Mouse (Mus musculus) frontal cortex, postnatal 36 days (tissue): ENCODE results near the gene Myh9.

Experiments
- DNase-seq, 2 experiments: peaks; one replicate each; pipeline ENCODE4 v3.0.0; 2022; ENCODE audit warnings: low spot score in 2 of 2

Gene Myh9

DNA sequence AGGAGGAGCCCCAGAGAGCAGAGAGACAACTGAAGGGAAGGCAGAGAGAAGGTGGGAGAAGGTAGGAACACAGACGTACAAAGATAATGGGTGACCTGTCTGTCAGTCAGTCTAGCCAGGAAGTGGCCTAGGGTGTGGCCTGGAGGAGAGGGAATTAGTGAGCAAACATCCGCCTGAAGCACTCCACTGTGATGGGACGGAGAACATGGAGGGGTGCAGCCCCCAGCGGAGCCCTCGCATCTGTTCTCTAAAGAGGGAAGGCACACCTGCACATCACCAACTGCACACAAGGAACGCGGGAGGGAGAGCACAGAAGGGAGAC, 34.8 kb downstream of the Myh9 start:
- DNase-seq = no peak

DNA sequence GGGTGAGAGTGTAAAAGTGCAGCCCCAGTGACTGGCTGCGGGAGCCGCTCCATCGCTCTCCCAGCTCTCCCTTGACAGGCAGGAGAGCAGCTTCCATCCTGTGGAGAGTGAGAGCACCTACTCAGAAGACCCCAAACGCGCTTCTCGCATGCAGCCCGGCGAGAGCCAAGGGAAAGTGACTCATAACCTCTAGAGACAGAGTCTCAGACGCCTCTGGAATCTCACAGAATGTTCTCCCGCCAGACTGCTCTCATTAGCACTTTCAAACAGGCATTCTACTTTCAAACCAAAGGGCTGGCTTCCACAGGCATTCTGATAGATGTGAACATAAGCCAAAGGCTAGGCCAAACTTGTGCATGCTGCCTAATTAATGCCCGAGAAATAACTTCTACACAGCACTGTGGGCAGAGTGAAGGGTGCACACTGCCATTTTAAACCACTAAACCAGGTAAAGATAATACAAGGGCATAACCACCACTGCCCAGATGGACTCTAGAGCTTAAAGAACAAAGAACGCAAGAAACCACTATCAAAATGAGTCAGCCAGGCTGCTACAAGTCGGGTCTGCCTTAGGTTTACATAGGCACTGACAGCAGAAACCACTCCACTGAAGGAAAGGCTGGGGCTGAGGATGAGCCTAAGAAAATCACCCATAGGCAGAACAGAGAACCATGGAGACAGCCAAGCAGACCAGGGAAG, 35.3 kb downstream of the Myh9 start:
- no peak for DNase-seq

DNA sequence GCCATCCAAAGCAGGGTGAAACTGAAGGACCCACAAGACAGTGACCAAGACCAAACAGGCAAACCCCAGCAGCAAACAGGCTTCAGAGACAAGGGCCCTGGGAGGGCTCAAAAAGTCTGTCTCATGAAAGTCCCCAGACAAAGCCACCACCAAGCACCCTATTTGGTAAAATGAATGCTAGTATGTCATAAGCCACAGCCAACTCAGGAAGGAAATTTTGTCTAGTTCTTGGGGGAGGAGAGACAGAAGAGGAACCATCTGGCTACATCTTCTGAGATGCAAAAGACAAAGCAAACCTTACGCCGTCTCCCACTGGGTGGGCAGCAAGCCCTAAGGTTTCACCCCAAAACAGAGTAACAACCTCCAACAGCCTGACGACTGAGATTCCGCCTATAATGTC, 36.3 kb downstream of the Myh9 start:
- no peak for DNase-seq

DNA sequence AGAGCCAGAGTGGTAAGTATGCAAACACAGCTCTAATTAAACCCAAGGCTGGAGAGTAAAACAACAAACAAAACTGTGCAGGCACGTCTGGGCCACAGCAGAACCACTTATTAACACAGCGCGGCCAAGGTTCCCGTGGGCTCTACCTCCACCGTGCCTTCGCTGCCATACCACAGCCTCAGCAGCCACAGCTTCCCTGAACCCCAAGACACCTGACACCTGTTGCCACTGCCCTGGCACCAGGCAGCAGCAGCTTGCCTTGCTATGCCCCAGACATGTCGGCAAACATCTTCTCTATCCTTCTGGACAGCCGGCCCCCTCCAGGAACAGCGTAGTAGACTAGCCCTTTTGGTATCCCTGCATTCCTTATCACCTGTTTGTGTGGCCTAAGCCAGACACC, 37.0 kb downstream of the Myh9 start:
- no peak for DNase-seq

DNA sequence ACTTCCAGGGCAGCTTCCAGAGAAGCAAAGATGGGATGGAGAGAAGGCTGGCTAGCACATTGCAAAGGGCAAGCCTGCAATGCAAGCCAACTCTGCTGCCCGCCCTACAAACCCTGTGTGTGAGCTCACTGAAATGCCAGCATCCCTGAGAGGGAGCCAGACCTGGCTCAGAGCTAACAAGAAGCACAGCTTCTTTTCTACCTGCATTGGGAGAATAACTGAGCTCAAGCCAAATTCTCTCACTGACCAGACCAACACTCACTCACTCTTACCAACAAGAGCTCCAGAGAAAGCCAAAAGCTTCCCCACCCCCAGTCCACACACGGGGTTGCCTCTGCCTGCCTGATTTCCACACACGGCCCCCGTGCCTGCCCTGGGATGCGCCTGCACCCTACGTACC, 37.5 kb downstream of the Myh9 start:
- DNase-seq = no peak

DNA sequence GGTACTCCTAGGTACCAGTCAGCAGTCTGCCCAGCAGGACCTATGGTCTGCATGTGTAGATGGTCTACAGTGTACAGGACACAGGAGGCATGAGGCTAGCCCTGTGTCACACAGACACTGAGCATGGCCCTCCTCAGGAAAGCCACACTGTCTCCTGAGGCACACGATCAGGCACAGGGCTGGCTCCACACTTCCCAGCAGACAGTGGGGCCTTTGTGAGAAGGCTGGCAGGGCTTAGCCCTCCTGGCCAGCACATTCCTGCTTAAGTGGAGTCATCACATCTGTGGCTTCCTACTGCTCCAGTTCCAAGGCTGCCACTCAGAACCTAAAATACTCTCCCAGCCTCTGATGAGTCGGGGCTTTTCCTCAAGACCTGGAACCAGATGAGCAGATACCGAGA, 38.2 kb downstream of the Myh9 start:
- no peak for DNase-seq

DNA sequence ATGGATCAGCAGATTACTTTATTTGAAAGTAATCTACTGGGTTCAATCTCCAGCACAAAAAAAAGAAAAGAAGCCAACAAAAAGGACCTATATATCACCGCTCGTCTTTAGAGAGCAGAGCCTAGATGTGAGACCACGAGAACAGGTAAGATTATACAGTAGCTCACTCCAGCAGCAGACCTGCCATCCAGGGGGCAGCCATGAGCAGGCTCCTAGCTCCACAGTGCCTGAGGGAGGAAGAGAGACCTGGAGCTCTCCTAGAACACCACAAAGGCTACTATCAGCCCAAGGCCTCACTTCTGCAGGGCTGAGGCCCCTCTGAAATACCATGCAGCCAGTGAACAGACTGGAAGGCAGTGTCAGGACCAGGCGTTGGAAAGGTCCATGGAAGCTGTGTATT, 39.0 kb downstream of the Myh9 start:
- no peak for DNase-seq

DNA sequence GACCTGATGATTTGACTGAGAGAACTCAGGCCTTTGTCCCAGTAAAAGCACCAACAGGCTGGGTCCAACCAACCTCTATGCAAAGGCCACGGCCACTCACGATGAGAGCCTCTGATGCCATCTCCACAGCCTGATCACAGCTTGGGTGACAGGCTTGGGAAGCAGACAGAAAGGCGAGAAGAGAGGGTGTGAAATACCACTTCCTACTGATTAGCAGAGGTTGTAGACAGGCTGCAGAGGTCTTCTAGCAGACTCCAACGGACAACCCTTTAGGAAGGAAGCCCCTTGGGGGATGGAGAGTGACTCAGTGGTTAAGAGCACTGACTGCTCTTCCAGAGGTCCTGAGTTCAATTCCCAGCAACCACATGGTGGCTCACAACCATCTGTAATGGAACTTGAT, 40.8 kb downstream of the Myh9 start:
- DNase-seq = no peak

DNA sequence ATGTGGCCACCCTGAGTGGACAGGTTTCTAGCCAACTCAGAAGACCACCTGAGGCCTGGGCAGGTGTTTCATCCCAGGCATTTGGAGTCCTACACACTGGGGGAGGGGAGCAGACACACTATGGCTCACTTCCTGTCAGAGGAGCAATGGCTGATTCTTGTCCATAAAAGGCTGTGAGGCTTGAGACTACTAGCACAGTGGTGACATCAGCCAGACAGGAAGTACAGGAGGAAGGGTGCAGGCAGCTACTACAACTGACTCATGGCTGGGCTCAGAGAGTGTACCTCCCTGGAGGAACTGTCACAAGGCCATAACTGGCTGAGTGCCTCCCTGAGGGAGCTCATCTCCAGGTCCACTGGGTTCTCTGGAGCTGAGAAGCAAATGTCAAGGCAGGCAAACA, 41.5 kb downstream of the Myh9 start:
- no peak for DNase-seq

DNA sequence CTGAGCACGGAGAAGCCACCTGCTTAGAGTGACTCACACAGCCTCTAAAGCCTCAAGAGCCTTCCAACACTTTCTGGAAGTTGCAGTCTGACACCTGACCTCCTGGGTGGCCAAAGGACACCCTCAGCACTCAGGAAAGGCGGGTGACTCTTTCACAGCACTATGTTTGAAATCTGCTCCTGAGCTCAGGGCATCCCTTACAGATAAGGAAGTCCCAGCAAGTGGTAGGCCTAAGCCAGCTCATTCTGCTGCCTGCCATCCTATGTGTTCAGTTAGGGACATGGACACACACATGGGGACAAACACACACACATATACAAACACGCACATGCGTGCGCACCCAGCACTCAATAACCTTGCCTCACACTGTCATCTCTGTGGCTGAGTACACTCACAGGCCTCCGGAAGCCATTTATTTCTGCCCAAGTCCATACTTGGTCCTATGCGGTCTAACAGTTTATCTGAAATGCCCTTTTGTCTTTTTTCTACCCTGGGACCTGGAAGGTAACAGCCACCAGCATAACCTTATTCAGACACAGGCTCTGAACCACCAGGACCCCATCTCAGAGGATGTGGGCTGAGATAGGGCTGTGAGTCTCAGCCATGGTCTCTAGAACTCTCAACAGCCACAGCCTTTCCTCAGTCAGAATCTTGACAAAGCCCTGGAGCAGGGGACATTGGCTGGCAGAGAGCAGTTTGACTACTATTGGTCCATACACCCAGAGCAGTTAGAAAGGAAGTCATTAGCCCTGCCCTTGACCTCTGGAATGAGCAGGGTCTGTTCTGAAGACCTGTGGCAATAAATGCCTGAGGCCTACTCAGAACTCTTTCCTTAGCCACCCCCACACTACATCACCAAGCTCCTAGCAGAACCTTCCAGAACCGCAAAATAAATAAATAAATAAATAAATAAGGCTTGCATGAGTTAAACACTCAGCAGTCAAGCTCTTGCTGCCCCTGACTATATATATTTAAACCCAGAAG, 42.2 kb downstream of the Myh9 start:
- no peak for DNase-seq

DNA sequence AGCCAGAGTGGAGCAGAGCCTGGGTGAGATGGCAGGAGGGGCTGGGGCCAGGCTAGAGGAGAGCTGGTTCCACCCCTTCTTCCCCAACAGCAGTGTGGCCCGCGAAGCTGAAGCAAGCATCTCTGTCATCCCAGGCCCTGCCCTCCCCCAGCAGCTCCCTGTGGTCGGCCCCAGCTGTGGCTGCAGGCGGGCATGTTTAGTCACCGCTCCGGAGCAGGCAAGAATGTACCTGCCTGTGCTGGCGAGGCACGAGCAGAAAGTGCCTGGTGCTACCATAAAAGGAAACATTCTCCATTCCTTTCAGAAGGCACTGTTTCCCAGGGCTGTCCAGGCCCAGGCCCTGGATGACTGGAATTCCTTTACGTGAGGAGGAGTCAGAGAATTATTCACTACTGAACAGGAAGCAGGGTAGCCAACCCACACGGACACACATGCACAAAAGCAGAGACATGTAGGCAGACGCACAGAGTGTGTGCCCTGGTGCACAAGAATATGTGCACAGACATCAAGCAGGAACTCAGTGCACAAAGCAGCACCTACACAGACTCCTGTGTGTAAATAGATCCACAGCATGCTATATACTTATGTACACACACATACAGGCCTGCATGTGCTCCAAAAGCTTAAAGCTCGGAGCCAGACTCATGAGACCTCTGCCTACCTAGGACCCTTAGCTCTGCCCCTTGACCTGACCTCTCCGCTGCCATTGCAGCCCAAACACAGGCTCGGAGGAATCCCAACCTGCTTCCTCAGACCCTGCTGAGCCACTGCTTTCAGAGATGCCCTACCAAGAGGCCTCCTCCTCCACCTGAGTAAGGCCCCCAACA, 43.1 kb downstream of the Myh9 start:
- peak in 1 of 2 experiments; percentile 47 for DNase-seq

DNA sequence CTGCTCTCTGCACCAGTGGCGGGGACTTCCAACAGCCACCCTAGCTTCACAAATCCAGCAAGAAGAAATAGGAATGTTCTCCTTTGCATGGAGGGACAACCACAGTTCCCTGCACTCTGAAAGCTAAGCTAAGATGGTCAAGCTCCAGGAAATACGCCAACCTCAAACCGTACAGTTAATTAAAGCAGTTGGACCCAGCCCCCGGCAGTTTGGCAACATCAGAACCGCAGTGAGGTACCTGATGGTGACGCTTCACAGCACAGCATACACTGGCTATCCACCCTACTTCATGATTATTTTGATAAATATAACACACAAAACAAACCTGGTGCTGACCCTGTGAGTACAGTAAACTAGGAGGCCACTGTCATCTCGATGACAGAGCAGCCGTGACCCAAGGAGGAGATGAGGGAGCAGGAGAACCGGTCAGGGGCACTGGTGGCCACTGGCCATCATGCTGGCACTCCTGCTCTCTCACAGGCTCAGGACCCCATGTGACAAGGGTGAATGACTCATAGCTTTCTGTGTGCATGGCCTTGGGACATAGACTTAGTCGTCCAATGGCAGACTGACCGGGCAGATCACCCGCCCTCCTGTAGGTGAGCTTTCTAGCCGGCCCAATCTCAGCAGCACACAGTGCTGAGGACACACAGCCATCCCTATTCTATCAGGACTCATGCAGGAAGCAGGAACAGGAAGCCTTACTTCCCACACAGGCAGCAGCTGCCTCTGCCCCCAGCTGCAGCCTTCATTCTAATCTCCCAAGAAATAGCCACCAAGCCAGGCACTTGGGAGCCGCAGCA, 44.2 kb downstream of the Myh9 start:
- no peak for DNase-seq

DNA sequence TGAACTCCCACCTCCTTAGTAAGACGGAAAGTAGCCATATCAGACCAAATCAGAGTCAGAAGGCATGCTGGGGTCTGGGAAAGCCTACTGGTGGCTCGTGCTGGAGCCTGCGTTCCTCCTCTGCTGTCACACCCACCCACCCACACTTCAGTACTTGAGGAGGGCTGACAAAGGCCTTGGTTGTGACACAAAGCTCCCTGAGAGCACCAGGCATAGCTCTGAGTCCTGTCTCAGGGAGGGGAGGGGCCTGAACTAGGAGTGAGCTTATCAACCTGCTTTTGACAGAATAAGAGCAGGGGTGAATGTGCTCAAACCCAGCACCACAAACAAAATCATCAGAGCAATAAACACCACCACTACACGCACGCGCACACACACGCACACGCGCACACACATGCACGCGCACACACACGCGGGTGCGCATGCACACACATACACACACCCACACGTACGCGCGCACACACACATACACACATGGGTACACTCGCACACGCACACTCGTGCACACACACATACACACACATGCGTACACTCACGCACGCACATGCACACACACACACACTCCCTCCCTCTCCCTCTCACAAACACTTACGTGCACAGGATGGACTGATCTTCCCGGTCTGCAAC, 45.5 kb downstream of the Myh9 start:
- DNase-seq = no peak

DNA sequence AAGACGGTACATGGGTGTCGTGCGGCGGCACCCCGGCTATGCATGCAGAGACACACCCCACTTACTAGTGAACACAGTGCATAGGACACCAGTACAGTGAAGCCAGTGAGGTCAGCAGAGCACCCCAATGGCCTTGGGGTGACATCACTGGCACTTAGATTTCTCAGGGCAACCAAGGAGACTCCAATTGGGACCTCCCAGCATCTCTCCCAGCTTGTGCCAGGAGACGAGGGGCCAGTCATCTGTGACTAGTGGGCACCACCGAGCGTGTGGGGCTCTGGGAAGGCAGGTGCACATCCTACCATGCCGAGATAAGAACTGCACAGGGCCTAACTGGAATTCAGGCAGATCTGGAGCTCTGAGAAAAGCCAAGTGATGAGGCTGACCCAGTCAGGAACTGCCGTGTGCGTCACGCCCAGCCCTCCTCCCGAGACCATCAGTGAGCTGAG, 47.0 kb downstream of the Myh9 start:
- no peak for DNase-seq

DNA sequence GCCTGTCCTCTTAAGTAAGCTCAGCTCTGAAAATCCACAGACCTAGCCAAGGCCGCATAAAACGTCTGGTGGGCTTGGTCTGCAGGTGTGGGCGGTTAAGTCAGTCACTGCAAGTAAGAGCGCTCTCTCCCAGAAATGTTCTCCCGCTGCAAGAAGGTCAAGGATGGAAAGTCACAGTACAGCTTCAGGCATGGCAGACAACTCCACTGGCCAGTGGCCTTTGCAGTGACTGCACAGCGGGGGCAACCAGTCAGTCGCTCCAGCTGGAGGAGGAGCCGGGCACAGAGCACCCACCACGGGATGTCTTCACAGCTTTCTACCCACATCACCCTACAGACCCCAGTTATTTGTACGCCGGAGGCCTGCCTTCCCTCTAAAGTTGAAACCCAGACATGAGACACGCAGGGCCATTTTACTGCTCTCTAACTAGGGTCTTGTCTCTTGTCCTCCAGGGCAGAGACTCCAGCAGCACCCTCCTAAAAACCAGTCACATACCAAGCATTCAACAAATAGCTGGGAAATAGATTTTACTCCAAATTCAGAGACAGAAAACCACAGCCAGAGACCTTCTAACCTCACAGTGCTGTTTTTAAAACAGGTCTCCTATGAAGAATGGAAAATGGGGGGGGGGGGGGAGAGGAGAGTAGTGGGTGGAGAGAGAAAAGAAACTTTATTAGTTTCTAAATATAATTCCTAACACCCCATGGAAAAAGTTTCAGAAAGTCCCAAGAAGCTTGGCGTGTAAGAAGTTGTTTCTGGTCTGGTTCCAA, 47.7 kb downstream of the Myh9 start:
- DNase-seq = no peak

DNA sequence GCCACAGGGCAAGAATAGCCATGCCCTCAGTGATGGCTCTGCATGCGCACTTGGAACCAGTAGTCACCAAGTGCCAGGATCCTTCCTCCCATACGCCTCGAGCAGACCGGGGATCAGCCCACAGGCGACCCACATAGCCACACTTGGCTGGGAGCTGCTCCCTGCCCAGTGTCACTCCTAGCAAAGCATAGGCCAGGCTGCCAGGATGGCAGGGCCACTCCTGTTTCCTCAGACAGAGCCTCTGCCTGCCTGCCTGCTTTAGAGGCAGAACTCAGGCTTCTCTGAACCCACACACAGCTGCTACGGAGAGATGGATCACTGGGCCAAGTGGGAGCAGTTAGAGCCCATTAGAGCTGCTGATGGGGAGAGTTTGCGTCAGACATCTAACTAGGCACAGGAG, 48.4 kb downstream of the Myh9 start:
- peak; percentile 55 to 66 for DNase-seq

DNA sequence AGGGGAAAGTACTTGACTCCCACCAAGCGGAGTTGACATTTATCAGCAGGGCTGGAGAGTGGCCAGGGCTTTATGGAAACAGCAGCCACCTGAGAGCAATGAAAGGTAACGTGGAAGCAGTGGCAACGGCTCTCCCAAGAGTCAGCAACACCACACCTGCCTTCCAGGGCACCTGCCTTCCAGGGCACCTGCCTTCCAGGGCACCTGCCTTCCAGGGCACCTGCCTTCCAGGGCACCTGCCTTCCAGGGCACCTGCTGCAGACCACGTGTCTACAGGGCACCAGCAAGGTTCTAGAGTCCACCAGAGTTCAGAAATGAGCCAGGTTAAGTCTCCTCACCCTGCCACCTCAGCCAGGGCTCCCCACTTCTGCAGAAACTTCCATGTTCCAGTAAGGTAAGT, 48.9 kb downstream of the Myh9 start:
- DNase-seq = no peak

DNA sequence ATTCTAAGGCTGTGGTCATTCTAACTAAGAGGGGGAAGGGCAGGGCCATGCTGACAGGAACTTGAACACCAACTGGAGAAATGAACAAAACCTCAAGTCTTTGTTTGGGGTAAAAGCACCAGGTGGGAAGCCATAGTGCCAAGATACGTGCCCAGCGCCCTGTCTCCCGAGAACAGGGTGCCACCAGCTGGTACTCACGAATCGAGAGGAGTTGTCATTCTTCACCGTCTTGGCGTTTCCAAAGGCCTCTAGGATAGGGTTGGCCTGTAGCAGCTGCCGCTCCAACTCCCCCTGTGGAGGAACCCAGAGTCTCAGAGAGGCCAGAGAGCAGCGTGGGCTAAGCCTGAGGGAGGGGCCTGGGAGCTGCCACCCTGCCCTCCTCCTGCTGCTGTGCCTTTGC, 49.9 kb downstream of the Myh9 start:
- no peak for DNase-seq

DNA sequence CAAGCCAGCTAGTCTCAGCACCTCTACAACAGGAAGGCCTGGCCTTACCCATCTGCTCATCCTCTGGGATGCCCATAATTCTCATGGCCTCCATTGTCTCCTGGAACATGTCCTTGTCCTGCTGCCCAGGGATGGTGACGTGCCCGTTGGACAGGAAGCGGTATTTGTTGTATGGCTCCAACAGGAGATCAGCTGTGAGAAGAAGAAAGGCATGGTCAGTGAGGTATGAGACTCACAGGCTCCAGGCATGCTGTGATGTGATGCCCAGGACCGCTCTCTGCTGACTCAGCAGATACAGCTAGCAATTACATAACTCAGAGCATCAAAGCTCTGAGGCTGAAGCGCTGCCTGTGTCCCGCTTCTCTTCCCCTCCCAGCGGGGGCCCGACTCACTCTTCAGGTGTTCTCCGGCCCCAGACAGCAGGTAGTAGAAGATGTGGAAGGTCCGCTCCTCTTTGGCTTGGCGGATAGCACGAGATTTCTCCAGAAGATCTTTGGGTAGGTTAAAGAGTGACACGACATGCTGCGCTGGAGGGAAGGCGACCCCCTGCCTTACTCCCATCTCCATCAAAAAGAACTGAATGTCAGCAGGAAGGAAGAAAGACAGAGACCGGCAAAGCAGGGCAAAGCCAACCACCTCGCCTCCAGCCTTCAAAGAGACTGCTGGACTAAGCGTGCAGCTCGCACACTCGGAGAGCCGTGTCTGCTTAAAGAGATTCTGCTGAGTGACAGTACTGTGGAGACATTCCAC, 51.1 kb downstream of the Myh9 start:
- no peak for DNase-seq

DNA sequence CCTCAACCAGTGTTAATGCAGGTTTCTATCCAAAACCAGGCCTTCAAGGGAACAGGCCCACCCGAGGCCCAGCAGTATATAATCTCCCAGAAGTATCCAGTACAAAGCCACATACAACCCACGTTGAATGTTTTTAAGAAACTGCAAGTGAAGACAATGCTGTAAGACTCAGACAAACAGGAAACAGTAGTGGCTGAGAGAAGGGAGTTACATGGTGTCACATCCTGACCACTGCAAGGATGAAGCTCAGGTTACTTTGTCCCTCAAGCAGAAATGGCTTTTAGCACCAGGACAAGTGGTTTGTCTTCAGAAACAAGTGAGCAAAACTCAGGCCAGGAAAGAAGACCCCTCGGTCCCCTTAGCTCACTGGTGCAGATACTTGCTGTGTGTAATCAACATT, 52.8 kb downstream of the Myh9 start:
- DNase-seq = no peak
